Mouse (Mus musculus): Measurements from ENCODE around the gene 4930453N24Rik. TPM values are rescaled to one million over a fixed set of nuclear protein-coding genes. Genes with fewer than 3 reads are reported as not detected.

The 4930453N24Rik gene
- 25.3 and 25.4 TPM in 2 replicates for polyA plus RNA-seq (2014; fragmentation: Nextera tagmentation; extraction: Ambion mirVana)

DNA sequence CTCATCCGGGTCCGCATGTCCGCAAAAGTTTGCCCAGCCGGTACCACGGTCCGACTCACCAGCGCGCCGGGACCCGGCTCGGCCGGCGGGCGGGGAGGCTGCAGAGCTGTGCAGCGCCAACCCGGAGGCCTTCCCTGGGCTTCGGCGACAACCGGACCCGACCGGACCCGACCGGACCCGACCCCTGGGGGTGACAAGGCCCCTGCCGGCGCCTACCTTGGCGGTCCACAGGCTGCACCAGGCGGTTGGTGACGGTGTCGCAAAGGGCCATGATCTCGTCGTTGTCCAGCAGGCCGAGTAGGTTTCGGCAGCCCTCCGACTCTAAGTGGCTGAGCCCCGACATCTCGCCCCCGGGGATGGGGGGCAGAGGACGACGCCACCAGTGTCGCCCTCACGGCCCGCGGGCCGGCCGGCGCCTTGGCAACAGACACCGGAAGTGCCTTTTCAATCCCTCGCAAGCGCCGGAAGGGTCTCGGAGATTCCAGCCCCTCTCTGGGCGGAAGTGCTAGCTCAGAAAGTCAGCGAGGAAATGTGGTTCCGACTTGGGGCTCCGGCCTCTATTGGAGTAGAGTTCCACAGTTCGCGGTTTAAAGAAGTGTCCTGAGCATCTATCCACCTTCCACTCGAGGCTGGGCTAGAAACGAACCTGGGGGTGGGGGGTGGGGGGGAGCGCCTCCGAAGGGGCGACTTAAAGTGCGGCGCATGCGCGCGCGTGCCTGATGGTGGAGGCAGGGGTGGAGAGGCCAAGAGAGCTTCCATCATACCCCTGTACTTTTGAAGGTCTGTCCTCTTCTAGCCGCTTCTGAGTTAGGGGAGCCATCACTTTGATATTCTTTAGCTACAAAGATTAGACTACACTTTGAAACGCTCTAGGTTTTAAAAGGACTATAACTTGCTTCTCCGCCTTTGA lies at the start of gene 4930453N24Rik:
TSS of gene 4930453N24Rik (minus strand) at position 641 of the 910 bp plus-strand sequence.
- 2% methylated on average over 67 of the region's 72 CpGs for WGBS
- Histone ChIP-seq H3K27ac (ENCODE audit: low read depth, low read length) (peak within 1 kb of the TSS; percentile 89), H3K4me2 (replicated peaks; ENCODE audit: low read depth, low read length) (peak within 1 kb of the TSS; percentile 45), H3K9ac (ENCODE audit: low read depth, low read length) (peak within 1 kb of the TSS; percentile 83), H3K4me3 (ENCODE audit: low read length) (peak within 1 kb of the TSS; percentile 88), H3K36me3 (ENCODE audit: control insufficient read depth, insufficient read depth, low read length) (peaks cover 13% of the 10 kb centered on the region; the same call in 1 of the 2 replicates), H3K9me3 (ENCODE audit: control insufficient read depth, low read length) (no peaks in the 10 kb centered on the region), H3K27me3 (ENCODE audit: control insufficient read depth, insufficient read depth, low read length) (no peaks in the 10 kb centered on the region), H3K4me1 (ENCODE audit: control insufficient read depth, insufficient read depth, low read length) (no peaks in the 10 kb centered on the region)
- peak; percentile 97 for ATAC-seq (ENCODE audit: low FRiP score, low TSS enrichment)

DNA sequence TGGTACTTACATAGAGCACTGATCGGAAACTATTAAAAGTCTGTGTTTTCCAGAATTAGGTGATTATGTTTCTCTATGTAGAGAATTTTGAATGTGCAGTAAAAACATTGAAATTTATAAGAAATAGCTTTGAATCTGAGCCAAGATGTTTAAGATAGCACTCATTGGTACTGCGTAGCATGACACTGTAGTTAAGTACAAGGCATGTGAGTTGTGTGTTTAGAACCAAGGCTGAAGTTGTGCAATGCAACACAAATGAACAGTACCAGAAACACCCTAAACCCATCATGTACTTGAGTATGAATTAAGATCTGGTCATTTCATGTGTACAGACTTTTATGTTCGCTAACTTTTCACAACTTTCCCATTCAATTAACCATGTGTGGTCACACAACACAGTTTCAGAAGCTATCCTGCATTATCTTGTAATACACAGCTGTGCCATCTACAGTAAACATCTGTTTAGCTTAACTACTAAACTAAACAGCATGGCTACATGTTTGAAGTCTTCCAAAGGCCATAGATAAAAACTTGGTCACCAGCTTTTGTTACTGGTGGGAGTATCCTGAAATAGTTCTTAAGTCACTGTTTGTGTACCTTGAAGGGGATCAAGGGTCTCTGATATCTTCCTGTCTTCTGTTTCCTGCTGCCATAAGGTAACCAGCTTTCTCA lies 46.3 kb upstream of the 4930453N24Rik start:
- no peak overlapping the region for H3K9ac ChIP-seq (ENCODE audit: low read depth, low read length)
- no peak for ATAC-seq (ENCODE audit: low FRiP score, low TSS enrichment)
- WGBS = 98% methylated on average over 3 of the region's 3 CpGs
- H3K4me3 ChIP-seq (ENCODE audit: low read length) = no peak overlapping the region
- no peaks in the 10 kb centered on the region for H3K27me3 ChIP-seq (ENCODE audit: control insufficient read depth, insufficient read depth, low read length)
- no peak overlapping the region for H3K27ac ChIP-seq (ENCODE audit: low read depth, low read length)
- H3K36me3 ChIP-seq (ENCODE audit: control insufficient read depth, insufficient read depth, low read length) = peaks cover 6% of the 10 kb centered on the region; the same call in 1 of the 2 replicates
- no peaks in the 10 kb centered on the region for H3K9me3 ChIP-seq (ENCODE audit: control insufficient read depth, low read length)
- no peak overlapping the region for H3K4me2 ChIP-seq (replicated peaks; ENCODE audit: low read depth, low read length)
- no peaks in the 10 kb centered on the region for H3K4me1 ChIP-seq (ENCODE audit: control insufficient read depth, insufficient read depth, low read length)

DNA sequence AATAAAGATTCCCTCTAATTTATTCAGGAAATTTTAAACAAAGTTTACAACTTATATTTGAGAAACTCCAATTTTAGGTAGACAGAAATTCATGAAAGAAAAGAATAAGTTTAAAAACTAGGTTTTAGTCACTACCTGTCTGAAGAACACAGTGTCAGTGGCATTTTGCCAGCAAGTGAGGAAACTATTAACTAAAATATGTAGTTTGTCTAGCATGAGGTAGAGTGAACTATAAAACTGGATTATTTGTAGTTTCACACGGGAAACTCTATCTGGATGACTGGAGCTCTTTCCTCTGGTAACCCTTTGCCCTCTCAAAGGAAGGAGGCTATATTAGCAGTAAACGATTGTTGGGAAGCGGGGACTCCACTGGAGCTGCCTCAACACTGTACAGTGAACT lies 32.1 kb upstream of the 4930453N24Rik start:
- 66% methylated on average over 3 of the region's 3 CpGs for WGBS
- ATAC-seq (ENCODE audit: low FRiP score, low TSS enrichment) = no peak
- no peak overlapping the region for H3K4me3 ChIP-seq (ENCODE audit: low read length)

DNA sequence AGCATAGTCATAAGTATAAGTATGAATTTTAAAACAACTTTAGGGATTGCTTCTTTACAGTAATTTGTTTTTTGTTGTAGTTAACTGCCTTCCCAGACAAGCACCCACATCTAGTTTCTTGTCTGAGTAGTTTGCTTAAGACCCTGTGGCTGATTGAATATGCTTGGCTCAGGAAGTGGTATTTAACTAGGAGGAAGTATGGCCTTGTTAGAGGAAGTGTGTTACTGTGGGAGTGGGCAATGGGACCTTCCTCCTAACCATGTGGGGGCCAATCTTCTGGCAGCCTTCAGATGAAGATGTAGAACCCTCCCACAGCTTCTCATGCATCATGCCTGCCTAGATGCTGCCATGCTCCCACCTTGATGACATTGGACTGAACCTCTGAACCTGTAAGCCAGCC lies 30.7 kb upstream of the 4930453N24Rik start:
- no peaks in the 10 kb centered on the region for H3K4me1 ChIP-seq (ENCODE audit: control insufficient read depth, insufficient read depth, low read length)
- H3K36me3 ChIP-seq (ENCODE audit: control insufficient read depth, insufficient read depth, low read length) = no peaks in the 10 kb centered on the region
- H3K9me3 ChIP-seq (ENCODE audit: control insufficient read depth, low read length) = no peaks in the 10 kb centered on the region
- H3K4me3 ChIP-seq (ENCODE audit: low read length) = no peak overlapping the region
- H3K4me2 ChIP-seq (replicated peaks; ENCODE audit: low read depth, low read length) = no peak overlapping the region
- H3K27me3 ChIP-seq (ENCODE audit: control insufficient read depth, insufficient read depth, low read length) = no peaks in the 10 kb centered on the region
- no peak overlapping the region for H3K27ac ChIP-seq (ENCODE audit: low read depth, low read length)
- H3K9ac ChIP-seq (ENCODE audit: low read depth, low read length) = no peak overlapping the region
- ATAC-seq (ENCODE audit: low FRiP score, low TSS enrichment) = no peak

More for the DNA sequence above, 32.1 kb upstream of the 4930453N24Rik start:
- Histone ChIP-seq H3K36me3 (ENCODE audit: control insufficient read depth, insufficient read depth, low read length) (no peaks in the 10 kb centered on the region), H3K9me3 (ENCODE audit: control insufficient read depth, low read length) (no peaks in the 10 kb centered on the region), H3K27me3 (ENCODE audit: control insufficient read depth, insufficient read depth, low read length) (no peaks in the 10 kb centered on the region), H3K4me1 (ENCODE audit: control insufficient read depth, insufficient read depth, low read length) (no peaks in the 10 kb centered on the region), H3K4me2 (replicated peaks; ENCODE audit: low read depth, low read length) (no peak overlapping the region), H3K27ac (ENCODE audit: low read depth, low read length) (no peak overlapping the region), H3K9ac (ENCODE audit: low read depth, low read length) (no peak overlapping the region)

DNA sequence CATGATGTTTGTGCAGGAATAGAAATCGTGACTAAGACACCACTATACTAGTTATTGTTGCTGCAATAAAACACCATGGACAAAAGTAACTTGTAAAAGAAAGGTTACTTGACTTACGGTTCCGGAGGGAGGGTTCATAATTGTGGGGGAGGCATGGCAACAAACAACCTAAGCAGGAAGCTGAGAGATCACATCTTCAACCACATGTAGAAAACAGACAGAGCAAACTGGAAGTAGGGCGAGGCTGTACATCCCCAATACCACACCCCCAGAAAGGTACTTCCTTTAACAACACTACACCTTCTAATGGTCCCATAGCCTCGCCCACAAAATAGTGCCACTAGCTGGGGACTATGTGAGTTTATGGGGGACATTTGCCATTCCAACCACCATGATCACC lies 29.4 kb upstream of the 4930453N24Rik start:
- no peaks in the 10 kb centered on the region for H3K9me3 ChIP-seq (ENCODE audit: control insufficient read depth, low read length)
- H3K36me3 ChIP-seq (ENCODE audit: control insufficient read depth, insufficient read depth, low read length) = no peaks in the 10 kb centered on the region
- no peaks in the 10 kb centered on the region for H3K27me3 ChIP-seq (ENCODE audit: control insufficient read depth, insufficient read depth, low read length)
- no peak overlapping the region for H3K4me3 ChIP-seq (ENCODE audit: low read length)
- no peak overlapping the region for H3K4me2 ChIP-seq (replicated peaks; ENCODE audit: low read depth, low read length)
- H3K9ac ChIP-seq (ENCODE audit: low read depth, low read length) = no peak overlapping the region
- no peaks in the 10 kb centered on the region for H3K4me1 ChIP-seq (ENCODE audit: control insufficient read depth, insufficient read depth, low read length)
- no peak for ATAC-seq (ENCODE audit: low FRiP score, low TSS enrichment)
- WGBS = 93% methylated on average over 5 of the region's 5 CpGs
- no peak overlapping the region for H3K27ac ChIP-seq (ENCODE audit: low read depth, low read length)

DNA sequence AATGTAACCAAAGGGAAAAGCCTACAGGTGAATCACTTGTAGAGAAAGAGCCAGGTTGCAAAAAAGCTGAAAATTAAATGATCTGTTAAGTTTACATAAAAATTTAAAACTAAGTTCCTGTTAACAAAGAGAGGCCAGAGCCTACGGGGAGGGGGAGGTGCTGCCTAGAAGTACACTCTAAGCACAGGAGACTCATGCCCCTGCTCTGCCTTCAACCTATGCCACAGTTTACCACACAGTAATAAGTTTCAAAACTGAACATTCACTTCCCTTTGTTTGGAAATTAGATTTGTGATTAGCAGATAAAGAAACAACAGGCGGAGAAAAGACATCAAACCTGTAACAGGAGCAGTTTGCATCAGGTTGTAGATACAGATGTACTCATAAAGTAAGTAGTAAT lies 23.8 kb upstream of the 4930453N24Rik start:
- H3K9me3 ChIP-seq (ENCODE audit: control insufficient read depth, low read length) = no peaks in the 10 kb centered on the region
- no peak overlapping the region for H3K4me3 ChIP-seq (ENCODE audit: low read length)
- no peak overlapping the region for H3K27ac ChIP-seq (ENCODE audit: low read depth, low read length)
- H3K9ac ChIP-seq (ENCODE audit: low read depth, low read length) = no peak overlapping the region
- WGBS = 73% methylated on average over 2 of the region's 2 CpGs
- H3K36me3 ChIP-seq (ENCODE audit: control insufficient read depth, insufficient read depth, low read length) = no peaks in the 10 kb centered on the region
- H3K4me1 ChIP-seq (ENCODE audit: control insufficient read depth, insufficient read depth, low read length) = no peaks in the 10 kb centered on the region
- no peaks in the 10 kb centered on the region for H3K27me3 ChIP-seq (ENCODE audit: control insufficient read depth, insufficient read depth, low read length)
- no peak for ATAC-seq (ENCODE audit: low FRiP score, low TSS enrichment)
- H3K4me2 ChIP-seq (replicated peaks; ENCODE audit: low read depth, low read length) = no peak overlapping the region

DNA sequence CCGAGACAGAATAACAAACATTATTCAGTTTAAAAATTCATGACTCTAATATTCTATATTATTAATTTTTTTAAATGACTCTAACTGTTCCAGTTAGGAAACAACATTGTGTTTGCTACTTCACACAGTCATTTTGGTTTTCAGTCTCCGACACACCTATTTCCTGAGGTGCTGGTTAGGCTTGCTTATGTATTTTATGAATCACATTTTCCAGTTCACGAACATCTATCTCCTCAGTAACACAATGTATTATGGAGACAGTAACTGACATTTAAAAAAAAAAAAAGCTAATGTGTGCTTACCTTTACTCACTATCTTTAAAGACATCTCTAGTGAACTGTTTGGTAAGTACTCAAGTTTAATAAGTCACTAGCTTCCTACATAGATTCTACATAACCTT lies 18.7 kb upstream of the 4930453N24Rik start:
- 90% methylated on average over 3 of the region's 3 CpGs for WGBS
- H3K9me3 ChIP-seq (ENCODE audit: control insufficient read depth, low read length) = no peaks in the 10 kb centered on the region
- H3K27me3 ChIP-seq (ENCODE audit: control insufficient read depth, insufficient read depth, low read length) = no peaks in the 10 kb centered on the region
- no peak overlapping the region for H3K4me2 ChIP-seq (replicated peaks; ENCODE audit: low read depth, low read length)
- no peaks in the 10 kb centered on the region for H3K4me1 ChIP-seq (ENCODE audit: control insufficient read depth, insufficient read depth, low read length)
- H3K36me3 ChIP-seq (ENCODE audit: control insufficient read depth, insufficient read depth, low read length) = peaks cover 14% of the 10 kb centered on the region
- H3K27ac ChIP-seq (ENCODE audit: low read depth, low read length) = no peak overlapping the region
- no peak for ATAC-seq (ENCODE audit: low FRiP score, low TSS enrichment)
- no peak overlapping the region for H3K4me3 ChIP-seq (ENCODE audit: low read length)
- no peak overlapping the region for H3K9ac ChIP-seq (ENCODE audit: low read depth, low read length)

DNA sequence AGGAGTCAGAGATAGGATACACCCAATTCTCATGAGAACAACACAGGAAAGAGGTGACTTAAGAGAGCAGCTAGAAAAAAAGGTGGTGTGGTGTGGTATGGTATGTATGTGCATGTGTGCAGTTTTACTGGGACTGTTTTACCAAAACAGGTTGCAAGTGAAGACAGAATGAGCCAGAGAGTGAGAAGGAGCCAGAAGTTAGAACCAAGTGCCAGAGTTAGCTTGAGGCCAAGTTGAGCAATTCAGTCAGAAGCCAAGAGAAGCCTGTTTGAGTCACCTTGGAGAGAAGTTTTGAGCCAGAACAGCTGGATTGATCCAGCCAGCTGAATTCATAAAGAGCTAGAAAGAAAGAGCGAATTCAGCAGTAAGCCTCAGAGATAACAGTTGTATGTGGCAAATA lies 4.6 kb upstream of the 4930453N24Rik start:
- no peaks in the 10 kb centered on the region for H3K27me3 ChIP-seq (ENCODE audit: control insufficient read depth, insufficient read depth, low read length)
- no peak for ATAC-seq (ENCODE audit: low FRiP score, low TSS enrichment)
- 73% methylated on average over 1 of the region's 1 CpGs for WGBS

DNA sequence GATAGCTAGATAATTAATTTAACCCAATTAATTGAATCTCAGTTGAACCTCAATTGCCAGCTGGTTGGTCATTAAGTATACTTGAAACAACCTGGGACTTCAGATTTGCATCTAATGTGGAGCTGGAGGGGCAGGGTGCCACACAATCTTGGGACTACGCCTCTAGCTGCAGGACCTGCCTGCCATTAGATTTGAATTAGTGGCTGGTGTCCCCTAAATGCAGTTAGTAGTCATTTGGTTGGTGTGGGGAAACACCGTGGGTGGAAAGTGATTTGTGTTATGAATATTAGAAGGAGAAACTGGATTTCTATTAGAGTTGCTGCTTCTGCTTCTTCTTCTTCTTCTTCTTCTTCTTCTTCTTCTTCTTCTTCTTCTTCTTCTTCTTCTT lies 464 bp upstream of the 4930453N24Rik start:
- peak overlapping the region; percentile 34 for H3K4me2 ChIP-seq (replicated peaks; ENCODE audit: low read depth, low read length)
- no peaks in the 10 kb centered on the region for H3K4me1 ChIP-seq (ENCODE audit: control insufficient read depth, insufficient read depth, low read length)
- H3K36me3 ChIP-seq (ENCODE audit: control insufficient read depth, insufficient read depth, low read length) = peaks cover 8% of the 10 kb centered on the region; the same call in 1 of the 2 replicates
- peak overlapping the region; percentile 88 for H3K4me3 ChIP-seq (ENCODE audit: low read length)
- peak overlapping the region; percentile 89; the same call in 1 of the 2 replicates for H3K27ac ChIP-seq (ENCODE audit: low read depth, low read length)
- WGBS = 82% methylated on average over 2 of the region's 2 CpGs
- ATAC-seq (ENCODE audit: low FRiP score, low TSS enrichment) = no peak
- no peaks in the 10 kb centered on the region for H3K9me3 ChIP-seq (ENCODE audit: control insufficient read depth, low read length)
- no peaks in the 10 kb centered on the region for H3K27me3 ChIP-seq (ENCODE audit: control insufficient read depth, insufficient read depth, low read length)
- H3K9ac ChIP-seq (ENCODE audit: low read depth, low read length) = no peak overlapping the region

More for the DNA sequence above, 4.6 kb upstream of the 4930453N24Rik start:
- H3K4me3 ChIP-seq (ENCODE audit: low read length) = no peak overlapping the region
- H3K4me2 ChIP-seq (replicated peaks; ENCODE audit: low read depth, low read length) = no peak overlapping the region
- H3K9me3 ChIP-seq (ENCODE audit: control insufficient read depth, low read length) = no peaks in the 10 kb centered on the region
- no peaks in the 10 kb centered on the region for H3K36me3 ChIP-seq (ENCODE audit: control insufficient read depth, insufficient read depth, low read length)
- H3K4me1 ChIP-seq (ENCODE audit: control insufficient read depth, insufficient read depth, low read length) = no peaks in the 10 kb centered on the region
- no peak overlapping the region for H3K27ac ChIP-seq (ENCODE audit: low read depth, low read length)
- no peak overlapping the region for H3K9ac ChIP-seq (ENCODE audit: low read depth, low read length)

Measured in kidney, embryonic 14.5 days (tissue).